Mouse (Mus musculus) C2C12 (cell line): ENCODE data around the gene Tmem245.

ENCODE experiments used
- CTCF ChIP-seq: IDR thresholded peaks from one replicate; pipeline ENCODE4 v1.5.1; 2011; ENCODE audit not compliant: control insufficient read depth, insufficient read depth, insufficient read length
- MAX ChIP-seq: IDR thresholded peaks from one replicate; pipeline ENCODE4 v1.6.1; 2011; ENCODE audit warnings: mild to moderate bottlenecking, control low read depth
- USF1 ChIP-seq: IDR thresholded peaks from one replicate; pipeline ENCODE4 v1.6.1; 2011; ENCODE audit warnings: low read depth, mild to moderate bottlenecking, control low read depth, moderate library complexity

GRCm38 (mm10) chr4:56844911-56845310 is 102.3 kb downstream of the Tmem245 start:
- no peak for TF ChIP-seq CTCF
- no peak for TF ChIP-seq USF1
- no peak for TF ChIP-seq MAX
